Mouse (Mus musculus): ENCODE data around the gene Tmem179b. TPM values are rescaled to one million over a fixed set of nuclear protein-coding genes. Genes with fewer than 3 reads are reported as not detected.
"Not testable (repeated sequence)": the region's sequence is repeated elsewhere in the genome, so short reads cannot be mapped to it uniquely, and the experiment has no call there.

Tmem179b gene
- total and polyA plus RNA-seq, 2 experiments from 2014 or later = 46.7 to 83.7 TPM

DNA sequence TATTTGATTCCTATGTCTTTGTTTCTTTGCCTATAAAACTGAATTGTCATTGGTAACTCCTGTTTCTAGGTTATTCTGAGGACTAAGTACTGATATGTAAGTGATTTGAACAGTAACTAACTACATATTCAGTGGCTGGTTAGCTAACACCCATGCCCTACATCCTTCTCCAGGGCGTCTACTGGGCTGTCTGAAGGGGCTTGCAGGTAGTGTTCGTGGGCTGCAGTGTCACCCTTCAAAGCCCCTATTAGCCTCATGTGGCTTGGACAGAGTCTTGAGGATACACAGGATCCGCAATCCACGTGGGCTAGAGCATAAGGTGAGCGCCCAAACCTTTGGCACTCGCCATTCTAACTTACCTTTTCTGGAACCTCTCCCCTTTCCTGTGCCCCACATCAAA lies 34.6 kb downstream of the Tmem179b start:
- 86% methylated on average over 6 of the region's 6 CpGs for WGBS
- no peaks in the 10 kb centered on the region for H3K9me3 ChIP-seq (replicated peaks; ENCODE audit: control insufficient read depth, low read length)
- no peak for DNase-seq (ENCODE audit: low spot score)
- no peak for ATAC-seq (ENCODE audit: insufficient read depth, low read depth)
- no peak overlapping the region for H3K9ac ChIP-seq (replicated peaks; ENCODE audit: low read depth, low read length)
- TF ChIP-seq CTCF (IDR thresholded peaks at IDR 0.05; ENCODE audit: low read depth) (no peak), EP300 (IDR thresholded peaks at IDR 0.05; ENCODE audit: low read depth) (no peak)
- no peak overlapping the region for H3K27ac ChIP-seq (ENCODE audit: low read depth)
- H3K4me3 ChIP-seq (ENCODE audit: low read depth, low read length) = no peak overlapping the region
- peaks cover 17% of the 10 kb centered on the region for H3K4me1 ChIP-seq (ENCODE audit: control insufficient read depth, insufficient read depth)
- peaks cover 45% of the 10 kb centered on the region for H3K36me3 ChIP-seq (replicated peaks; ENCODE audit: control insufficient read depth, insufficient read depth, low read length)
- no peak overlapping the region for H3K4me2 ChIP-seq (ENCODE audit: low read depth, low read length)
- no peaks in the 10 kb centered on the region for H3K27me3 ChIP-seq (ENCODE audit: control insufficient read depth, insufficient read depth, low read length)

DNA sequence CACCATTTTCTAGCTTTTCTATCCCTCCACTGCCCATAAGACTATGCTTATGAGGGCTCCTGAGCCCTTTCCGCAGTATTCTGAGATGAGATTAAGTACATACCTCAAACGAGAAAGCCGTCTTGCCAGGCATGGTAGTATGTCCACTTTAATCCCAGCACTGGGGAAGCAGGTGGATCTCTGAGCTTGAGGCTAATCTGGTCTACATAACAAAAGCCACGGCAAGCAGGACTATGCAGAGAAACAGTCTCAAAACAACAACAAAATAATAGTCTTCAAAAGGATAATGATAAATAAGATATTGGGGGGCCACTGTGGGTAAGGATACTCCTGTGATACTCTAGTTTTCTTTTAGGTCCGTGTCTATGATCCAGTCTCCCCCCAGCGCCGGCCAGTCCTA lies 35.4 kb downstream of the Tmem179b start:
- Histone ChIP-seq H3K4me2 (ENCODE audit: low read depth, low read length) (no peak overlapping the region), H3K9ac (replicated peaks; ENCODE audit: low read depth, low read length) (no peak overlapping the region), H3K4me1 (ENCODE audit: control insufficient read depth, insufficient read depth) (peaks cover 17% of the 10 kb centered on the region), H3K27ac (ENCODE audit: low read depth) (no peak overlapping the region), H3K4me3 (ENCODE audit: low read depth, low read length) (no peak overlapping the region), H3K36me3 (replicated peaks; ENCODE audit: control insufficient read depth, insufficient read depth, low read length) (peaks cover 39% of the 10 kb centered on the region), H3K27me3 (ENCODE audit: control insufficient read depth, insufficient read depth, low read length) (no peaks in the 10 kb centered on the region), H3K9me3 (replicated peaks; ENCODE audit: control insufficient read depth, low read length) (no peaks in the 10 kb centered on the region)
- DNase-seq (ENCODE audit: low spot score) (no peak), ATAC-seq (ENCODE audit: insufficient read depth, low read depth) (no peak)
- WGBS = 87% methylated on average over 7 of the region's 7 CpGs
- no peak for TF ChIP-seq CTCF (IDR thresholded peaks at IDR 0.05; ENCODE audit: low read depth)
- TF ChIP-seq EP300 (IDR thresholded peaks at IDR 0.05; ENCODE audit: low read depth) = no peak

DNA sequence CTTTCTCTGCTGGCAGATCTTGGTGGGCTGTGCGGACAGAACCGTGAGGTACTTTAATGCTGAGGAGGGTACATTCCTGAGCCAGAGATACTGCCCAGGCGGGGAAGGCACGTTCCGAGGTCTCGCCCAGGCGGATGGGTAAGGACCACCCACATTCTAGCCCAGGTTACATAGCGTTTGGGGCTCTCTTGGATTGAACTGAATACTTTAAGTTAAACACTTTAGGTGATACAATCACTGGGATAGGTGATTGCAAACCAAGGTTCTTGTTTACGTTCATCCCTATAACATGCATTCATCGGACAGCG lies 38.2 kb downstream of the Tmem179b start:
- WGBS = 3% methylated on average over 11 of the region's 11 CpGs
- Histone ChIP-seq H3K27me3 (ENCODE audit: control insufficient read depth, insufficient read depth, low read length) (no peaks in the 10 kb centered on the region), H3K36me3 (replicated peaks; ENCODE audit: control insufficient read depth, insufficient read depth, low read length) (peaks cover 26% of the 10 kb centered on the region), H3K4me1 (ENCODE audit: control insufficient read depth, insufficient read depth) (peaks cover 5% of the 10 kb centered on the region), H3K4me2 (ENCODE audit: low read depth, low read length) (peak overlapping the region; percentile 92), H3K4me3 (ENCODE audit: low read depth, low read length) (peak overlapping the region; percentile 80), H3K9me3 (replicated peaks; ENCODE audit: control insufficient read depth, low read length) (no peaks in the 10 kb centered on the region), H3K9ac (replicated peaks; ENCODE audit: low read depth, low read length) (peak overlapping the region; percentile 74), H3K27ac (ENCODE audit: low read depth) (peak overlapping the region; percentile 70)
- DNase-seq (ENCODE audit: low spot score) (no peak), ATAC-seq (ENCODE audit: insufficient read depth, low read depth) (peak; percentile 37)
- TF ChIP-seq EP300 (IDR thresholded peaks at IDR 0.05; ENCODE audit: low read depth) (no peak), CTCF (IDR thresholded peaks at IDR 0.05; ENCODE audit: low read depth) (no peak)

DNA sequence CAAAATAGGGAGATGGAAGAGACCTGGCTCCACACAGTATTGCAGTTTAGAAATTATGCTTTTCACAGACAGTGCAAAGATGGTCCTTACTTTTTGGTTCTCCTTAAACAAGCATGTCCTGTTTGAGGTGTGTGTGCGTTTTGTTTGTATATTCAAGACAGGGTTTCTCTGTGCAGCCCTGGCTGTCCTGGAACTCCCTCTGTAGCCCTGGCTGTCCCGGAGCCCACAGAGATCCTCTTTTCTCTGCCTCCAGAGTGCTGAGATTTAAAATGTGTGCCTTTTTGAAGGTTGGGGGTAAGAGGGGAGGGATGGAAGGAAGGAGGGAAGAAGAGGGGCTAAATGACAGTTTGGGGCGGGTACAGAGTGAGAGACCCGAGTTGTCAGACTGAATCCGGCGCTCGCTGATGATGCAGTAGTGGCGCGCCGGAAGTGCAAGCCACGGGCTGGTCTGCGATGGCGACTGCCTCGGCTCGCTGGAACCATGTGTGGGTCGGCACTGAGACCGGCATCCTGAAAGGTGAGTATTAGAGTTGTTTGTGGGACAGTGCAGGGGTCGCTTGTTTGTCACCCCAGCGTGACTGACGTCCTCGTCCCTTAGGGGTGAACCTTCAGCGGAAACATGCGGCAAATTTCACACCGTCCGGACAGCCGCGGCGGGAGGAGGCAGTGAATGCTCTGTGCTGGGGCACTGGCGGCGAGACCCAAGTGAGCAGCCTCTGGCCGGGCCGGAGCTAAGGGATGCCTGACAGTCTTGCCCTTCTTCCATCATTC lies 38.7 kb downstream of the Tmem179b start, which contains the start of gene Wdr74:
Gene Wdr74 (plus strand): TSS at position 439 of the 771 bp plus-strand sequence.
- H3K36me3 ChIP-seq (replicated peaks; ENCODE audit: control insufficient read depth, insufficient read depth, low read length) = peaks cover 26% of the 10 kb centered on the region

DNA sequence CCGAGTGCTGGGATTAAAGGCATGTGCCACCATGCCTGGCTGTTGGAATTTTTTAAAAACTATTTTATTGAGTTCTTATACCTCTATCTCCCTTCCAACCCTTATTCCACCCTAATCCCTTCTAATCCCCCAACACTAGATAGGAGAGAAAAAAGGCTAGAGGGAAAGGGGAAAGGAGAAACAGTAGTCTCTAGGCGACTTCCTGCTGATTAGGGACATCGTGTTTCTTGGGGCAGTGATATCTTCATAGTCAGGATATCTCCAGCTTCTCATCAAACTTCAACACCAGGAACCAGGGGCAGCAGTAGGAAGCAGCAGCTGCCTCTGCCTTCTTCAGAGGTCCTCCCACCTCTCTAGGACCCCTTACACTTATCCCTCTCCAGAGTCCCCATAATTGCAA lies 39.9 kb downstream of the Tmem179b start:
- Histone ChIP-seq H3K9ac (replicated peaks; ENCODE audit: low read depth, low read length) (no peak overlapping the region), H3K4me3 (ENCODE audit: low read depth, low read length) (no peak overlapping the region), H3K9me3 (replicated peaks; ENCODE audit: control insufficient read depth, low read length) (no peaks in the 10 kb centered on the region), H3K27ac (ENCODE audit: low read depth) (no peak overlapping the region), H3K4me2 (ENCODE audit: low read depth, low read length) (no peak overlapping the region), H3K27me3 (ENCODE audit: control insufficient read depth, insufficient read depth, low read length) (no peaks in the 10 kb centered on the region), H3K36me3 (replicated peaks; ENCODE audit: control insufficient read depth, insufficient read depth, low read length) (peaks cover 17% of the 10 kb centered on the region), H3K4me1 (ENCODE audit: control insufficient read depth, insufficient read depth) (peaks cover 5% of the 10 kb centered on the region; the same call in 1 of the 2 replicates)
- WGBS = 50% methylated on average over 3 of the region's 3 CpGs
- ATAC-seq (ENCODE audit: insufficient read depth, low read depth) = no peak
- DNase-seq (ENCODE audit: low spot score) = no peak
- TF ChIP-seq CTCF (IDR thresholded peaks at IDR 0.05; ENCODE audit: low read depth) (no peak), EP300 (IDR thresholded peaks at IDR 0.05; ENCODE audit: low read depth) (no peak)

More for the DNA sequence above, 38.7 kb downstream of the Tmem179b start, which contains the start of gene Wdr74:
- Histone ChIP-seq H3K9me3 (replicated peaks; ENCODE audit: control insufficient read depth, low read length) (no peaks in the 10 kb centered on the region), H3K27me3 (ENCODE audit: control insufficient read depth, insufficient read depth, low read length) (no peaks in the 10 kb centered on the region), H3K4me2 (ENCODE audit: low read depth, low read length) (peak within 1 kb of the TSS; percentile 92), H3K27ac (ENCODE audit: low read depth) (peak within 1 kb of the TSS; percentile 70), H3K4me1 (ENCODE audit: control insufficient read depth, insufficient read depth) (peaks cover 5% of the 10 kb centered on the region), H3K4me3 (ENCODE audit: low read depth, low read length) (peak within 1 kb of the TSS; percentile 80), H3K9ac (replicated peaks; ENCODE audit: low read depth, low read length) (peak within 1 kb of the TSS; percentile 74)
- 0% methylated on average over 32 of the region's 32 CpGs for whole genome bisulfite sequencing
- TF ChIP-seq EP300 (IDR thresholded peaks at IDR 0.05; ENCODE audit: low read depth) (no peak), CTCF (IDR thresholded peaks at IDR 0.05; ENCODE audit: low read depth) (no peak)
- peak; percentile 80 for DNase-seq (ENCODE audit: low spot score)
- ATAC-seq (ENCODE audit: insufficient read depth, low read depth) = peak; percentile 93

DNA sequence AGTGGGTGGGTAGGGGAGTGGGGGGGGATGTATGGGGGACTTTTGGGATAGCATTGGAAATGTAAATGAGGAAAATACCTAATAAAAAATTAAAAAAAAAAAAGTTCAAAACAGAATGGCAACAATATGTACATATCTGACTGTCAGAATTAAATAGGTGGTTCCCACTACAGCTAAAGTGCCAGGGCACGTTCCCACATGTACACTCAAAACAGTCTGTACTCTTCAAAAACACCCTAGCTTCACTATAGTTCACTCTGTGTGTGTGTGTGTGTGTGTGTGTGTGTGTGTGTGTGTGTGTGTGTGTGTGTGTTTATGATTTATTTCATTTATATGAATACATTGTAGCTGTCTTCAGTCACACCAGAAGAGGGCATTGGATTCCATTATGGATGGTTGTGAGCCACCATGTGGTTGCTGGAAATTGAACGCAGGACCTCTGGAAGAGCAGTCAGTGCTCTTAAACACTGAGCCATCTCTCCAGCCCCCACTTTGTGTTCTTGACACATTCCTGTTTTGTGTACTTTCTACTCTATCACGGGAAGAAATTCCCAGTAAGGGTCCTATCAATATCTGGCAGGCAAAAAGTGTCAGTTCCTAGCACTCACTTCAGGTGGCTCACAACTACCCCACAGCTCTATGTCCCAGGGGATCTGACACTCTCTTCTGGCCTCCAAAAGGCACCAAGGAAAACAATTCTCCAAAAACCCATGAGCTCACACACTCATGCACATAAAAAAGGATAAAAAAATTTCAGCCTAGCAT lies 45.8 kb downstream of the Tmem179b start:
- H3K9ac ChIP-seq (replicated peaks; ENCODE audit: low read depth, low read length); ATAC-seq (ENCODE audit: insufficient read depth, low read depth); DNase-seq (ENCODE audit: low spot score); H3K4me2 ChIP-seq (ENCODE audit: low read depth, low read length); H3K9me3 ChIP-seq (replicated peaks; ENCODE audit: control insufficient read depth, low read length); H3K27me3 ChIP-seq (ENCODE audit: control insufficient read depth, insufficient read depth, low read length); H3K27ac ChIP-seq (ENCODE audit: low read depth); H3K4me3 ChIP-seq (ENCODE audit: low read depth, low read length): not testable (repeated sequence)
- peaks cover 14% of the 10 kb centered on the region; the same call in 1 of the 2 replicates for H3K4me1 ChIP-seq (ENCODE audit: control insufficient read depth, insufficient read depth)
- WGBS = 40% methylated on average over 3 of the region's 3 CpGs
- H3K36me3 ChIP-seq (replicated peaks; ENCODE audit: control insufficient read depth, insufficient read depth, low read length) = peaks cover 30% of the 10 kb centered on the region

Data from heart, postnatal 0 days (tissue).